Mouse (Mus musculus): ENCODE data around the gene Mmp23.

Gene Mmp23

DNA sequence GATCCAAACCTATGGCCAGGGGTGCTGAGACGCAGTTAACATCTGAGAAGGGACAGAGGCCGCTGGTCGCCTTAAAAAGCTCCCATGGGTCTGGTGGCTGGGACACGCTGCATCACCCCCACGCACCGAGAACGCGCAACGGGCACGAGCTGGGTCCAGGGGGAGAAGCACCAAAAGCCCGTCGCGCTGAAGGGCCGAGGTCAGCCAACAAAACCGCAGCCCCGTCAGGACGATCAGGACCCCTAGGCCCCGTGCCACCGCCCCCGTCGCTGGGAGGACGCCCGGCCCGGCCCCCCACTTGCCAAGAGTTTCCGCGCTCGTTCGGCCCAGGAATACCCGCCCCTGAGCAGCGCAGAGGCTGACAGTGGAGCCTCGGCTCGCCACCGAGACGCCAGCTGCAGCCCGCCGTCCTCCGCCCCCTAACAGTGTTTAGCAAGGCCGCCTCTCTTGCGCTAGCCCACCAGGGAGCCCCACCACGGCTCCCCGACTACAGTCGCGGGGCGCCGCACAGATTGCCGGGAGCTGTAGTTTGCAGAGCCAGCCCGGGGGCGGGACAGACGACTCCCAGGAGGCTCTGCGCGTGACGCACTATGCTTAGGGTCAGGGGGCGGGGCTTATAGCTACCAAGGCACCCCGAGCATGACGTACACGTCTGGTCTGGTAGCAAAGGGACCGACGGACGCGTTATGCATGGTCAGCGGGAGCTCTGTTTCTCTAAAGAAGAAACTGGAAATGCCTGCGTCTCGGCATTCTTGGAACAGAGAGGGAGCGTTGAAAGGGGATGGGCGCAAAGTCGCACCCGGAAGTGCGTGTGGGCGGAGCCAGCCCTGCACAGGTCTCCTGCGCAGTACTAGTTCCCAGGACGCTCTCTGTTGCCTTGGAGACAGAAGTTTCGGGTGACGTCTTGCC lies 15.8 kb upstream of the Mmp23 start, which contains the start of gene Mib2:
Gene Mib2, minus strand, starts transcription at position 510 of the 909 bp plus-strand sequence.
- CTCF ChIA-PET: interaction anchor here (0.6 to 1.7 kb wide), 15 partner anchors 14 to 442 kb away, joined by 3 to 7 read pairs (median 4); partner anchors contain the start of gene Gm10563 (in 1 of the 4)
- POLR2A ChIA-PET: interaction anchor here (0.5 to 4.3 kb wide), 80 partner anchors 8 to 602 kb away, joined by 3 to 121 read pairs (median 4); partner anchors contain the start of genes Slc35e2 (in 3 of the 4), Ssu72 (in 3 of the 4), Atad3a (in 2 of the 4) and Fndc10 (in 2 of the 4)

DNA sequence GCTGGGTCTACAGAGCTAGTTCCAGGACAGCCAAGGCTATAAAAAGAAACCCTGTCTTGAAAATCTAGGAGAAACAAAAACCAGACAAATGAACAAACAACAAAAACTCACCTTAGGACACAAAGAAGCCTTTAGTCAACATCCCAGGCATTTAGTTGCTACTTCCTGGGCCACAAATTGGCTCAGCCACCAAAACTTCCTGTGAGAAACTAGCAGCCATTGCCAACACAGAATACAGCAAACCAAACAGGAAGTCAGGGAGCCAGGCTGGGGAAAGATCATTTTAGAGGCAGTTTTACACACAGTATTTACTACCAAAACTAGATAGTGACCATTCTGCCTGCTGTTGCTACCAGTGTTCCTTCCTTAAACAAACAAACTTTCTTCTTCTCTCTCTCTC lies 13.7 kb upstream of the Mmp23 start:
- ChIA-PET CTCF (no interaction called here), POLR2A (interaction anchor here in 2 of 4 experiments (1.1 to 1.6 kb wide), 3 partner anchors 30 to 38 kb away, joined by 3 read pairs; partner anchors contain the start of gene Ssu72 (in 1 of the 2))

DNA sequence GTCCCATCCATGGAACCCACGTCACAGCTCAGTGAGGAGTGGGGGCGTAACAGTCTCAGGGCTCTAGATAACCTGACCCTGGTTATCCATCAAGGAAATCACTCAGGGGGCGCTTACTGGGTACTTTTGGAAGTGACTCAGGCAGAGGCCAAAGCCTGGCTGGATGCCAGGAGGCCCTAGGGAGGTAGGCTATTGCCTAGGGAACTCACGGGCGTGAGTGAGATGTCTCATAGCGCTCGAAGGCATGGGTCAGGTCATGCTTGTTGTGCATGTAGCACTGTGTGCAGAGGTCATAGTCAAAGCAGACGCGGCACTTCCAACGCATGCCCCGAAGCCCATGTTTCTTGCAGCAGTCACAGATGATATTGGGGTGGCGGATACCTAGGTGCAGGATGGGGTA lies 7.5 kb upstream of the Mmp23 start:
- ChIA-PET POLR2A (interaction anchor here in 1 of 4 experiments (0.9 to 2.0 kb wide), 3 partner anchors 8 to 40 kb away, joined by 3 to 11 read pairs (median 4); partner anchors contain the start of gene Mib2), CTCF (no interaction called here)

DNA sequence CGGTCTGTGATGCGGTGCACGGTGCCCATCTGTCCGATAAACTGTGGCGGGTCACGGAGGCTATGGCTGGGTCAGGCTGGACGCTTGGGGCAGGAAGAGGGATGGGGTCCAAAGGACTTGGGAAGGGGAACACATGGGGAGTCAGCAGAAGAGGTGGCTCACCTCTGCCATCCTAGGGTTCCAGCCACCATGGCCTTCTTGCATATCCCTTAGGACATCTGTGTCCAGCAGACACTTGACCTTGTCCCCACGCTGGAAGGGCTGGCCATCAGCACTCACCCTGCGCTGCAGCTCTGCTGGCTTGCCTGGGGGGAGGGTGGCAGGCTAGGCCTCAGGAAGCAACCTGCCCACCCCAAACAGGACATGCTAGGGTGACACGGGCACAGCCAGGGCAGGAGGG lies 5.8 kb upstream of the Mmp23 start:
- CTCF ChIA-PET: no interaction called here
- POLR2A ChIA-PET: interaction anchor here in 2 of 4 experiments (1.1 to 2.0 kb wide), 2 partner anchors 10 to 11 kb away, joined by 4 to 11 read pairs; partner anchors contain the start of gene Mib2 (in 2 of the 2)

DNA sequence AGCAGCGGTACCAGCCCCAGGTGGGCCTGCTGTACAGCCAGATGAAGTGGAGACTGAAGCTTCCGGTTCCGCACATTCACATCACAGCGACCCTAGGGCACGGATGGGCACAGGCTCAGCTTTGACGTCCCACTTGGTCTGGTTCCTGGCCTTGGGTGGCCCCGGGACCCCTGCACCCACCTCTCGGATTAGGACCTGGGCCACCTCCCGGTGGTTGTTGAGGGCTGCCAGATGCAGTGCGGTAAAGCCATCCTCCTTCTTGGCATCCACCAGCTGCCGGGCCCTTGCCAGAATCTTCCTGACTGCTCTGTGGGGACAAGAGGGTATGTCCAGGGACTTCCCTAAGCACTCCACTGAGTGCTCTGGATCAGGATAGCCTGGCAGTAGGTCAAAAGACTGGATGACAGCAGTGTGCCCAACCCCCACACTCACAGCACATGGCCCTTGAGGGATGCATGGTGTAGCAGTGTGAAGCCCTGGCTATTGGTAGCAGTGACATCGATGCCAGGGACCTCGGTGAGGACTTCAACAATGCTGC lies 3.1 kb upstream of the Mmp23 start:
- ChIA-PET POLR2A (interaction anchor here (0.7 to 6.5 kb wide), 15 partner anchors 8 to 55 kb away, joined by 3 to 69 read pairs (median 6); partner anchors contain the start of genes Mib2 (in 4 of the 4), Cdk11b (in 1 of the 4), Gm10563 (in 1 of the 4) and Slc35e2 (in 1 of the 4)), CTCF (interaction anchor here in 1 of 4 experiments (0.6 kb wide), 1 partner anchor 265 kb away, joined by 3 read pairs; no protein-coding TSS in a partner anchor)

DNA sequence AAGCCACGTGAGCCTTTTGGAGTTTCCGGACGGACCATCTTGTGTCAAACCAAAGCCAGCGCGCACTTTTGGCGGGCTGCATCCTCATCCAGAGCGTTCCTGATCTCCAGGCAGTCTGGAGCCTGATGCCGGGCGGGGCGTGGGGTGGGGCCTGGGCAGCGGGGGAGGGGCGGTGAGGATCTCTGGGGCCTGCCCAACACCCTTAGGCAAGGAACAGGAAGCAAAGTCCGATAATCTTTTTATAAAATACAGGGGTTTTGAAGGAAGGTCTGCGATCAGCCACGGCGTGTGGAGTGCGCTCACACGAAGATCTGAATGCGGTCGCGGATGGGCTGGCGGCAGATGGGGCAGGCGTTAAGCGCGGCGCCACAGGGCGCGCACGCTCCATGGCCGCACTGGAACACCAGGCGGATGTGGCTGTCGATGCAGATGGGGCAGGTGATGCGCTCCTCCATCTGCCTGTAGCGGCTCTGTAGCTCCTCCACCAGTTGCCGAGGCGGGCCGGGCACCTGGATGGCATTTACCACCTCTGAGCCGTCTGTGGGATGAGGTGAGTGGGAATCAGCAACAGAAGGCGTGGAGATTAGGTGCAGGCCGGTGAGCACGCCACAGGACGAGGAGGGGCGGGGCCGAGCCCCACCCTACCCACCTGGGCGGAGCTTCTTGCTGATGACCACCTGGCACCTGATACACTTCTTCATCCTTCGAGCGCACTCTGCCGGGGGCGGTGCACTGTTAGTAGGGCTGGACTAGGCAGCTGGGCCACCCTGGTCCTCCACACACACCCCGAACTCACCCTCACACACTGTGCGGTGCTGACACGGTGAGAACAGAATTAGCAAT lies 1.5 kb upstream of the Mmp23 start:
- ChIA-PET CTCF (interaction anchor here in 3 of 4 experiments (0.6 to 2.1 kb wide), 11 partner anchors 9 to 891 kb away, joined by 3 to 7 read pairs (median 4); partner anchors contain the start of gene Mib2 (in 1 of the 3)), POLR2A (interaction anchor here (0.7 to 6.5 kb wide), 39 partner anchors 9 to 188 kb away, joined by 3 to 69 read pairs (median 4); partner anchors contain the start of genes Mib2 (in 4 of the 4), Gm10563 (in 2 of the 4), Cdk11b (in 1 of the 4) and Fndc10 (in 1 of the 4))

DNA sequence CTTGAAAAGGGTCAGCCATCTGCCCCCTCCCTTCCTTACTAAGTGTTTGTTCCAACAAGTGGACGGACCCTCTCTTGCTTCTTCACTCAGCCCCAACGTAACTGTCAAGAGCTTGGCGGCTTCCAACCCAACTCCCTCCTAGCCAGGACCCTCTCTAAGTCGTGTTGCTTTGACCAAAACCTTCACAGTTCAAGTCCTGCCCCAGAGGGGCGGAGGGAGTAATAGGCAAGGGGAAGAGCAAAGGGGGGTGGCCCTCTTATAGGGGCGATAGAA lies 935 bp upstream of the Mmp23 start:
- ChIA-PET POLR2A (interaction anchor here (0.5 to 6.5 kb wide), 27 partner anchors 8 to 261 kb away, joined by 3 to 69 read pairs (median 5); partner anchors contain the start of genes Mib2 (in 3 of the 4), Ssu72 (in 2 of the 4), Cdk11b (in 1 of the 4) and Fndc10 (in 1 of the 4)), CTCF (interaction anchor here in 2 of 4 experiments (0.6 to 2.1 kb wide), 7 partner anchors 9 to 173 kb away, joined by 3 to 7 read pairs (median 4); partner anchors contain the start of gene Mib2 (in 1 of the 2))

DNA sequence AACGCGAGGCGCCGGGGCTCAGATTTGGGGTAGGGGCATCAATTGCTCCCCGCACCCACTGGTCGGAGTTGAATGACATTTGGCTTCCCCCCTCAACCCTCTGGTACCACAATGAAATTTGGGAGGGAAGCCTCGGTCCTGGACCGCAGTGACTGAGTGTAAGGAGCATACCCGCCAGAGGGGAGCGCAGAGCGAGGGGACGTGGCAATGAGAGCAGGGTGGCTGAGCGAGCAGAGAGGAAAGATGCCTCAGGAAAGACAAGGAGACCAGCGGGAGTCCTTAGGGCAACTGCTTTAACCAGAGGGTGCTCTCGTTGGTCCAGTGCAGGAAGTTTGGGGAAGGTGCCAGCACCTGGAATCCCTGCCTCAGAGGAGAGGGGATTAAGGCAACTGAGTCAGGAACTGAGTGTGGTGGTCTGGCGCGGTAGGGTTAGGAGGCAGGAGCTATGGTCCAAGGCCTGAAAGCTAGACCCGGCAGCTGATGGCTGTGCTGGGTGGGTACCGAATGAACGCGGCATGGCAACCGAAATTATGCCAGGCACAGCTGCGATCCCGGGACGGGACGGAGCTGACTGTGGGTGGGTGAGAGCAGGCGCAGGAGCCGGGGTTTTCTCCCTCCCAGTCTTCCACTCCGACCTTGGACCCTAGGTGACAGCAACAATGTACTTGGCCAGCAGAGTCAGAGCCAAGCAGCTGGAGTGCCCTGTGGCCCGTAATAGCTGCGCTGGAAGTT lies 433 bp upstream of the Mmp23 start:
- ChIA-PET POLR2A (interaction anchor here (0.5 to 6.5 kb wide), 25 partner anchors 9 to 261 kb away, joined by 3 to 69 read pairs (median 5); partner anchors contain the start of genes Mib2 (in 3 of the 4), Ssu72 (in 2 of the 4), Cdk11b (in 1 of the 4) and Fndc10 (in 1 of the 4)), CTCF (interaction anchor here in 2 of 4 experiments (0.6 to 2.1 kb wide), 8 partner anchors 10 to 782 kb away, joined by 3 to 7 read pairs (median 4); partner anchors contain the start of gene Mib2 (in 1 of the 2))

DNA sequence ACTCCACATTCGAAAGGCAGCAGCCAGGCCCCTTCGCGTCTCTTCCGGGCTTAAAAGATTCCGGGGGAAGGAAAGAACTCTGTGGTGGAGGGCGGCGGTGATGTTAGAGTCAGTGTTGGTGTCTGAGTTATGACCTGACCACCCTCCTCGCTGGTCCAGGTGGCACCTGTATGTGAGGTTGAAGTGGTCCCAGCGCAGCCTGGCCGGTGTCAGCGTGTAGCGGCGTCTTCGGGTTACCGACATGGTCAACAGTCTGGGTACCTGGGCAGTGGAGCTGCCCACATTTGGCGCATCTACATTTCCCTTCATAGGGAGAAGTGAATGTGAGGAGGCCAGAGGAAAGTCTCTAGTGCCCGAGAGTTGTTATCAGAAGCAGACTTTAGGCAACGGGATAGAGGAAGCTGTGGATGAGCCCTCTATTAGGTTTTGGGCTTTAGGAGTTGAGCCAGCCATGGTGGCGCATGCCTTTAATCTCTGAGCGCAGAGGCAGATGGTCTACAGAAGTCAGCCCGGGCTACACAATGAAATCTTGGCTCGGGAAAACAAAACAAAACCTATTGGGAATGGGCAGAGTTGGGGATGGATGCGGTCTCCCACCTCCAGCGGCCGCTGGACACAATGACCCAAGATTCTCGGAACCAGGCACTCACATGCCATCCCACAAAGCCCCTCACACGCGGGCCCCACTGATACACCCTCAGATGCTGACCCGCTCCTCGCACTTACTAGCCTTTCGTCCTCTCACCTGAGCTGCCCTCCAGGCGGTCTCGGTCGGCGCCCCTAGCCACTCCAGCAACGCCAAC lies 700 bp downstream of the Mmp23 start:
- POLR2A ChIA-PET: interaction anchor here in 3 of 4 experiments (0.5 to 6.5 kb wide), 23 partner anchors 10 to 360 kb away, joined by 3 to 69 read pairs (median 5); partner anchors contain the start of genes Mib2 (in 3 of the 3) and Ssu72 (in 1 of the 3)
- CTCF ChIA-PET: interaction anchor here in 3 of 4 experiments (0.6 to 1.1 kb wide), 6 partner anchors 8 to 781 kb away, joined by 3 read pairs; partner anchors contain the start of gene Atad3a (in 1 of the 3)

DNA sequence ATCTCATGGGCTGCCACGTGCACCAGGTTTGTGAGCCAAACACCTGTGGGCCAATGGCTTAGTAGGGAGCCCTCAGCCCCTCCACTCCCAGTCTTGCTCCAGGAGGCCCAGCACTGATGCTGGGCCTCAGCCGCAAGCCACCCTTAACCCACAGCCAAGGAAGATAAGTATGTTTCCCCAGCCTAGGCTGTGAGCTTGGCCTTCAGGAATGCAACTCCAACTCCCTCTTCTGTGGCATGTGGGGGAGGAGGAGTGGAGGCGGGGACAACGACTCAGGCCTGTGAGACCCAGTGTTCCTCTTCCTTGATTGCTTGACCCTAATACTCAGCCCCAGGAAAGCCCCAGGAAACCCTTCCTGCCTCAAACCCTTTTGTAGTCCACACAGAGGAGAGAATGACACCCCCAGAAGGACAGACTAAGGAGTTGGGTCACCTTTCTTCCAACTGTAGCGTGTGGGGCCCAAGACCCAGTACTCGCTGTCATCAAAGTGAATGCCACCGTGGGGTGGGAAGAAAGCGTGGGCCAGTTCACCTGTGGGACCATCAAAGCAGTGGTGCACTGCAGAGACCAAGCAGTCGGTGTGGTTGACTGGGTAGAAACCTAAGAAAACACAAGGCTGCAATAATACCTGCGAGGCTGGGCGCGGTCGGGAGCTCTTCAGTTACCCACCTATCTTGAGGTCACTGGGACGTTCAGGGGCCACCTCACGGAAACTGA lies 1.5 kb downstream of the Mmp23 start:
- ChIA-PET POLR2A (interaction anchor here in 3 of 4 experiments (0.5 to 6.5 kb wide), 14 partner anchors 12 to 359 kb away, joined by 3 to 69 read pairs (median 4); partner anchors contain the start of genes Mib2 (in 3 of the 3) and Ssu72 (in 1 of the 3)), CTCF (interaction anchor here in 2 of 4 experiments (0.9 kb wide), 3 partner anchors 7 to 17 kb away, joined by 3 read pairs; partner anchors contain the start of gene Mib2 (in 1 of the 2))

DNA sequence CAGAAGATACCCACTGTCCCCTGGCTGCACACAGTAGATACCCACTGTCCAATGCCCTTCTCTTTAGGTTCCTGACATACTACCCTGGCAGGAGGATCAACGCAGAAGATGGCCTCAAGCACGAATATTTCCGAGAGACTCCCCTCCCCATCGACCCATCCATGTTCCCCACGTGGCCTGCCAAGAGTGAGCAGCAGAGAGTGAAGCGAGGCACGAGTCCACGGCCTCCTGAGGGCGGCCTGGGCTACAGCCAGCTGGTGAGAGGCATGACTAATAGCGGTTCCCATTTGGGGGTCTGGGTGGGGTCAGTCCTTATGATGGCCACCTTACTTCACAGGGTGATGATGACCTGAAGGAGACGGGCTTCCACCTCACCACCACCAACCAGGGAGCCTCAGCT lies 3.8 kb downstream of the Mmp23 start:
- CTCF ChIA-PET: no interaction called here
- POLR2A ChIA-PET: interaction anchor here in 2 of 4 experiments (1.2 to 4.1 kb wide), 2 partner anchors 49 to 50 kb away, joined by 3 to 20 read pairs; no protein-coding TSS in a partner anchor

DNA sequence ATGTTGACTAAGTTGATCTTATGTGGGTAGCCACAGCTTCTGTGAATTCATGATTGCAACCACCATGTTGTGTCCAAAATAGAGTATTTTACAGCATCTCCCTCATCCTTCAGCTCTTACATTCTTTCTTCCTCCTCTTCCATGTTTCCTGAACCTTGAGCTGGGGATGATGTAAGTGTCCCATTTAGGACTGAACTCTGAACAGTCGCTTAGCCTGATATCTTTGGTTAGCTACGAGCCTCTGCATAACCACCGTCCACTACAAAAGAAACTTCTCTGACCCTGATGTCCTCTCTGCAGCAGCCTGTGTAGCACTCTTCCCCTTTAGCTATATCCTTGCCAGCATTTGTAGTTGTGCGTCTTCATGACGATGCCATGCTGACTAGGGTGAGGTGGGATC lies 7.5 kb downstream of the Mmp23 start:
- CTCF ChIA-PET: interaction anchor here in 2 of 4 experiments (0.8 to 1.5 kb wide), 2 partner anchors 54 to 164 kb away, joined by 3 to 4 read pairs; no protein-coding TSS in a partner anchor
- POLR2A ChIA-PET: interaction anchor here in 3 of 4 experiments (0.7 to 2.2 kb wide), 9 partner anchors 10 to 85 kb away, joined by 3 to 8 read pairs (median 3); partner anchors contain the start of genes Cdk11b (in 1 of the 3) and Mib2 (in 1 of the 3)

DNA sequence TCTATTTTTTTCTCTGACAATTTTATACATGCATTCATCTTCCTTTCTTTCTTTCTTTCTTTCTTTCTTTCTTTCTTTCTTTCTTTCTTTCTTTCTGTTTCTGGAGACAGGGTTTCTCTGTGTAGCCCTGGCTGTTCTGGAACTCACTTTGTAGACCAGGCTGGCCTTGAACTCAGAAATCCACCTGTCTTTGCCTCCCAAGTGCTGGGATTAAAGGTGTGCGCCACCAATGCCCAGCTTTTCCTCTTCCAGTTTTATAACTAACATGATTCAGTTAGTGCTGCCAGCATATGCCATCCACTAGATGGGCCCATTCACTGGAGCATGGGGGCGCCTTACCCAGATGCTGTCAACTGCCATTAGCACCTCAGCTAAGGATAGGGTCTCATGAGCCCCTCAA lies 7.9 kb downstream of the Mmp23 start, which contains the start of gene Gm10563:
Gene Gm10563, minus strand, starts transcription at position 101 of the 400 bp plus-strand sequence.
- CTCF ChIA-PET: interaction anchor here in 3 of 4 experiments (0.8 to 1.5 kb wide), 4 partner anchors 24 to 164 kb away, joined by 3 to 4 read pairs (median 4); no protein-coding TSS in a partner anchor
- POLR2A ChIA-PET: interaction anchor here in 3 of 4 experiments (0.7 to 2.2 kb wide), 13 partner anchors 9 to 116 kb away, joined by 3 to 8 read pairs (median 3); partner anchors contain the start of genes Atad3a (in 1 of the 3), Cdk11b (in 1 of the 3), Mib2 (in 1 of the 3) and Ssu72 (in 1 of the 3)

DNA sequence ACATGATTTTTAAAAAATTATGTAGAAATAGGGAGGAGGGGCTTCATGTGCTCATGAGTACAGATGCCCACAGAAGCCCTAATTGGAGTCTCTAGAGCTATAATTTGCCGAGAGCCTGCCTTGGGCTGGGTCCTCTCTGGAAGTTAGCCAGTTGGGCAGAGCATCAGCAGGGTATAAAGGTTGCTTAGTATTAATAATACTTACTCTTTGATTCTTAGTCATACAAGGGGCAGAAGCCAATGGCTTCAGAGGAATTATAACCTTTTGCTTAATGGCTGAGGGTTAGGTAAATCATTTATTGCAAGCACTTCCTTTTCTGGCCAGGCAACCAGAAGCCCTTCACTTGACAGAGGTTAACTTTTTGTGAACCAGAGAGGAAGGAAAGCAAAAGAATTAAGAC lies 9.7 kb downstream of the Mmp23 start:
- CTCF ChIA-PET: interaction anchor here (0.6 to 1.8 kb wide), 8 partner anchors 9 to 57 kb away, joined by 3 to 6 read pairs (median 3); partner anchors contain the start of gene Mib2 (in 1 of the 4)
- POLR2A ChIA-PET: interaction anchor here (0.6 to 1.8 kb wide), 13 partner anchors 10 to 104 kb away, joined by 3 to 5 read pairs (median 3); partner anchors contain the start of genes Mib2 (in 1 of the 4) and Ssu72 (in 1 of the 4)

Data from embryonic stem cell, embryonic (primary cell).